Mouse (Mus musculus): ENCODE results near the gene Med27.

- TF ChIP-seq GATA1 (IDR thresholded peaks at IDR 0.05; ENCODE audit: borderline replicate concordance, low read length) (no peak), FLI1 (IDR thresholded peaks at IDR 0.05; ENCODE audit: low read length) (no peak)
Observed at GRCm38 (mm10) chr2:29338396-29338795, 8.2 kb upstream of the Med27 start.
